Comparison of ENCODE assay signal across 8 mouse cellular contexts in the genomic region with DNA sequence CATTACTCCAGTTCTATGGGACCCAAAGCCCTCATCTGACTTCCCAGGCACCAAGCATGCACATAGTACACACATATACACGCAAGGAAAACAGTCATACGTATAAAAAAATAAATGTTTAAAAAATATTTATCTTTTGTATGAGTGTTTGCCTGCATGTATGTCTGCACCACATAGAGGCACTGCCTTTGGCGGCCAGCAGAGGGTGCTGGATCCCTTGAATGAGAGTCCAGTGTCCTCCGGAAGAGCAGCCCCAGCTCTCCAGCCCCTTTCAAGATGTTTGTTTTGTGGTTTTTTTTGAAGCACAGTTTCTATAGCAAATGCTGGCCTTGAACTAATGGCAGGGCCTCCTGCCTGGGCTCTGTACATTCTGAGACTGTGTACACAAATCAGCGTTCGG. TPM values are rescaled to one million over a fixed set of nuclear protein-coding genes. Genes with fewer than 3 reads are reported as not detected.
DNase-seq lines count a peak whose midpoint lies in the region; ATAC-seq and TF ChIP-seq lines count a peak whose summit lies in the region.

No protein-coding gene starts in this region.

- H3K27ac ChIP-seq in ES-E14 (ENCODE audit: insufficient read depth, low read depth, low read length, poor library complexity, severe bottlenecking): no peak overlapping the region
- no peak overlapping the region for H3K27ac ChIP-seq in liver, postnatal 0 days (ENCODE audit: low read depth)

- TF ChIP-seq CTCF in liver, postnatal 0 days (IDR thresholded peaks at IDR 0.05; ENCODE audit: low read depth): peak; percentile 70

- peaks cover 51% of the 10 kb centered on the region for H3K36me3 ChIP-seq in ES-E14 (ENCODE audit: control insufficient read depth, insufficient read depth, low read length, poor library complexity, severe bottlenecking)
- peaks cover 72% of the 10 kb centered on the region for H3K36me3 ChIP-seq in liver, postnatal 0 days (replicated peaks; ENCODE audit: insufficient read depth, low read length)

- H3K9ac ChIP-seq in ES-E14 (ENCODE audit: insufficient read depth, low read depth, low read length, poor library complexity, severe bottlenecking): no peak overlapping the region
- H3K9ac ChIP-seq in liver, postnatal 0 days (replicated peaks): no peak overlapping the region

- no peaks in the 10 kb centered on the region for H3K27me3 ChIP-seq in liver, postnatal 0 days (ENCODE audit: insufficient read depth, low read length)

- no peak overlapping the region for H3K4me3 ChIP-seq in ES-E14 (ENCODE audit: insufficient read depth in 1 of 2, low read depth in 1 of 2, low read length in 2 of 2, poor library complexity in 1 of 2, severe bottlenecking in 1 of 2)
- H3K4me3 ChIP-seq in liver, postnatal 0 days (ENCODE audit: low read depth, low read length): no peak overlapping the region

- H3K9me3 ChIP-seq in ES-E14 (ENCODE audit: control insufficient read depth, insufficient read depth, low read depth, low read length): no peaks in the 10 kb centered on the region
- H3K9me3 ChIP-seq in liver, postnatal 0 days (ENCODE audit: low read length): no peaks in the 10 kb centered on the region

- intact Hi-C loops in heart, postnatal 36 days (cut with DNase I): loop anchor here (2.0 kb wide), 1 partner anchor 58 kb away; the partner anchor contains the start of gene Pcbd2

- WGBS in liver, postnatal 0 days (ENCODE audit: insufficient replicate concordance): 91% methylated on average over 6 of the region's 6 CpGs

- no peaks in the 10 kb centered on the region for H3K4me1 ChIP-seq in ES-E14 (ENCODE audit: control insufficient read depth in 2 of 2, insufficient read depth in 2 of 2, low read length in 2 of 2, poor library complexity in 1 of 2)
- no peaks in the 10 kb centered on the region for H3K4me1 ChIP-seq in liver, postnatal 0 days (ENCODE audit: insufficient read depth)

- DNase-seq in heart, postnatal 36 days: peak; percentile 8 to 38
- no peak for DNase-seq in heart, adult 11 months
- DNase-seq in 416B (ENCODE audit: low read depth) (peak; percentile 64), ES-E14 (ENCODE audit: low read depth, low spot score) (peak; percentile 25)
- DNase-seq in embryo, embryonic 10.5 days (ENCODE audit: low spot score): peak; percentile 63
- DNase-seq in liver, postnatal 0 days: peak; percentile 61
- peak; percentile 72 for DNase-seq in testis, postnatal 10 days (ENCODE audit: low spot score)
- DNase-seq in urinary bladder, postnatal 10 days (ENCODE audit: low spot score): no peak

- in situ Hi-C loops in ES-E14 (cut with MboI; ENCODE audit: low sequenced_read_pairs in 2 of 2, unreplicated experiment in 2 of 2): no loop called here

- ATAC-seq in liver, postnatal 0 days: no peak

- no peak for TF ChIP-seq EP300 in liver, postnatal 0 days (IDR thresholded peaks at IDR 0.05; ENCODE audit: low read depth)

- H3K4me2 ChIP-seq in liver, postnatal 0 days (ENCODE audit: low read depth, low read length): no peak overlapping the region

TF ChIP-seq in ES-E14, 5 proteins besides CTCF, POLR2A, EP300 and RAD21:
- no peak for TF ChIP-seq HCFC1 (IDR thresholded peaks at IDR 0.05; ENCODE audit: borderline replicate concordance, insufficient read depth, low read length)
- TF ChIP-seq MAFK (IDR thresholded peaks at IDR 0.05; ENCODE audit: insufficient read depth, low read depth, low read length): no peak
- TF ChIP-seq CHD2 (IDR thresholded peaks at IDR 0.05; ENCODE audit: low read depth, low read length): no peak
- no peak for TF ChIP-seq ZC3H11A (IDR thresholded peaks at IDR 0.05; ENCODE audit: borderline replicate concordance, low read depth, low read length)
- no peak for TF ChIP-seq ZNF384 (IDR thresholded peaks at IDR 0.05; ENCODE audit: low read depth, low read length)
TF ChIP-seq in ES-E14: peak in this region for 0.

RNA-seq across cellular contexts. Expression of gene B230219D22Rik, which starts 24.4 kb away (rescaled TPM):
- total RNA-seq in heart, postnatal 36 days (2021): 10 to 100 TPM; 39.6 to 45.0 TPM
- 32.1 and 40.0 TPM in 2 replicates for total RNA-seq in ES-E14 (2012; rRNA removed)
- polyA plus RNA-seq in liver, postnatal 0 days (2015; fragmentation: Nextera tagmentation; extraction: Ambion mirVana): 8.6 and 9.0 TPM in 2 replicates

RNA-seq across cellular contexts. Expression of gene Ddx46, which starts 33.7 kb away (rescaled TPM):
- 10 to 100 TPM; 21.4 to 23.2 TPM for total RNA-seq in heart, postnatal 36 days (2021)
- total RNA-seq in ES-E14 (2012; rRNA removed): 45.5 and 56.4 TPM in 2 replicates
- polyA plus RNA-seq in liver, postnatal 0 days (2015; fragmentation: Nextera tagmentation; extraction: Ambion mirVana): 9.8 and 11.7 TPM in 2 replicates

RNA-seq across cellular contexts. Expression of gene Caml, which starts 45.7 kb away (rescaled TPM):
- 10 to 100 TPM; 12.5 TPM for total RNA-seq in heart, postnatal 36 days (2021)
- 47.8 and 56.3 TPM in 2 replicates for total RNA-seq in ES-E14 (2012; rRNA removed)
- polyA plus RNA-seq in liver, postnatal 0 days (2015; fragmentation: Nextera tagmentation; extraction: Ambion mirVana): 16.2 and 16.7 TPM in 2 replicates

RNA-seq across cellular contexts. Expression of gene Txndc15, which starts 45.9 kb away (rescaled TPM):
- total RNA-seq in heart, postnatal 36 days (2021): 10 to 100 TPM; 42.6 to 45.8 TPM
- total RNA-seq in ES-E14 (2012; rRNA removed): 56.9 and 61.5 TPM in 2 replicates
- 42.3 and 44.9 TPM in 2 replicates for polyA plus RNA-seq in liver, postnatal 0 days (2015; fragmentation: Nextera tagmentation; extraction: Ambion mirVana)

RNA-seq across cellular contexts. Expression of gene Pcbd2, which starts 58.6 kb away (rescaled TPM):
- total RNA-seq in heart, postnatal 36 days (2021): 10 to 100 TPM; 45.2 to 49.6 TPM
- 9.2 and 10.8 TPM in 2 replicates for total RNA-seq in ES-E14 (2012; rRNA removed)
- 49.2 and 52.7 TPM in 2 replicates for polyA plus RNA-seq in liver, postnatal 0 days (2015; fragmentation: Nextera tagmentation; extraction: Ambion mirVana)

Comparison
In these comparisons a context has a peak if more than half of its experiments do, and no peak if none do; other contexts are left out.
1. DNase-seq: peak in heart, postnatal 36 days (2 of 2), 416B (single experiment), ES-E14 (single experiment), embryo, embryonic 10.5 days (single experiment), liver, postnatal 0 days (single experiment) and testis, postnatal 10 days (single experiment); none in heart, adult 11 months (single experiment) and urinary bladder, postnatal 10 days (single experiment).